Mouse (Mus musculus) limb, embryonic 12.5 days (tissue): ENCODE measurements around the gene Arl5a. TPM values are rescaled to one million over a fixed set of nuclear protein-coding genes. Genes with fewer than 3 reads are reported as not detected.

ENCODE experiments used
- ATAC-seq: fragments of 200-750 bp; cut with Nextera tagmentation; 2 replicates; pipeline ENCODE4 v1.8.0; 2017; ENCODE audit warnings: low read depth, moderate TSS enrichment; ENCODE audit not compliant: insufficient number of reproducible peaks, insufficient read depth, low FRiP score, low TSS enrichment
- H3K27ac ChIP-seq: fragments of 300-500 bp; sonication (generic); 2 replicates; pipeline ENCODE4 v1.5.1; 2016; ENCODE audit warnings: mild to moderate bottlenecking, moderate library complexity
- H3K27me3 ChIP-seq: fragments of 300-500 bp; sonication (generic); 2 replicates; pipeline ENCODE4 v1.6.1; 2016; ENCODE audit warnings: mild to moderate bottlenecking, moderate library complexity
- H3K36me3 ChIP-seq: fragments of 300-500 bp; sonication (generic); 2 replicates; pipeline ENCODE4 v1.6.1; 2016; ENCODE audit warnings: mild to moderate bottlenecking, moderate library complexity
- H3K4me1 ChIP-seq: fragments of 300-500 bp; sonication (generic); replicated peaks from 2 replicates; pipeline ENCODE4 v1.6.1; 2016
- H3K4me2 ChIP-seq: fragments of 300-500 bp; sonication (generic); 2 replicates; pipeline ENCODE4 v1.6.1; 2016; ENCODE audit warnings: mild to moderate bottlenecking, moderate library complexity
- H3K4me3 ChIP-seq: fragments of 300-500 bp; sonication (generic); replicated peaks from 2 replicates; pipeline ENCODE4 v1.5.1; 2016; ENCODE audit warnings: mild to moderate bottlenecking
- H3K9ac ChIP-seq: fragments of 300-500 bp; sonication (generic); replicated peaks from 2 replicates; pipeline ENCODE4 v1.6.1; 2016; ENCODE audit warnings: mild to moderate bottlenecking, moderate library complexity
- H3K9me3 ChIP-seq: fragments of 300-500 bp; sonication (generic); 2 replicates; pipeline ENCODE4 v1.6.1; 2016; ENCODE audit warnings: mild to moderate bottlenecking, moderate library complexity
- WGBS: fragments of 180-500 bp; shearing (Covaris S2); methylation state at CpG from one replicate; pipeline ENCODE4 v1.1.7; 2016; 5-methylcytosine and 5-hydroxymethylcytosine counted together
- polyA plus RNA-seq: library from polyadenylated mRNA; unstranded; fragments of >200 nt; fragmentation: Nextera tagmentation; extraction: Ambion mirVana; gene quantifications from 2 replicates; pipeline ENCODE4 v1.2.1, GENCODE M21; 2016

The Arl5a gene
- polyA plus RNA-seq, 1 experiment from 2014 or later, result 62.9 TPM

- Histone ChIP-seq H3K4me2 (no peak overlapping the region), H3K27ac (no peak overlapping the region), H3K4me1 (no peaks in the 10 kb centered on the region), H3K9me3 (no peaks in the 10 kb centered on the region), H3K36me3 (no peaks in the 10 kb centered on the region), H3K9ac (no peak overlapping the region), H3K27me3 (no peaks in the 10 kb centered on the region), H3K4me3 (no peak overlapping the region)
- ATAC-seq, result no peak
- WGBS, result 89% methylated on average over 4 of the region's 4 CpGs
Observed at GRCm38 (mm10) chr2:52440420-52441015, 15.8 kb upstream of the Arl5a start.

DNA sequence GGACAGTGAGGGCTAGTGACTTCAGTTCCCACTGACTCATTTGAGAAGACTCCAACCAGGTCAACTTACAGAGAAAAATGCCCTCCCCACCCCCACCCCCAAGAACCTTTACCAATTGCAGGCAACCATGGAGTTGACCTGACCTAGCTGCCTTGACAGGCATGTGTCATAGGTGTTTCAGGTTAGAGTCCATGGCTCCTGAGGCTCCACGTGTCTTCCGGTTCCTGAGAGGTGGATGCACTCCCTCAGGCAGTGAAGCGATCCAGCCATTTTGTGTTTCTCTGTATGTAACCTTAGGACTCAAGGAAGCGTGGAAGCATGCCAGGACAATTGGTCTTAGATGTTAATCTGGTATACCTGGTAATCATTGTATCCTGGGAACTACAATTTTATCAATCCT lies 13.7 kb upstream of the Arl5a start:
- Histone ChIP-seq H3K4me1 (no peaks in the 10 kb centered on the region), H3K9ac (no peak overlapping the region), H3K36me3 (no peaks in the 10 kb centered on the region), H3K27me3 (no peaks in the 10 kb centered on the region), H3K9me3 (no peaks in the 10 kb centered on the region), H3K4me2 (no peak overlapping the region), H3K27ac (no peak overlapping the region), H3K4me3 (no peak overlapping the region)
- WGBS, result 93% methylated on average over 4 of the region's 4 CpGs
- ATAC-seq, result no peak

- H3K9me3 ChIP-seq, result no peaks in the 10 kb centered on the region
- WGBS, result 71% methylated on average over 6 of the region's 6 CpGs
- H3K4me2 ChIP-seq, result no peak overlapping the region
- H3K36me3 ChIP-seq, result no peaks in the 10 kb centered on the region
- no peaks in the 10 kb centered on the region for H3K27me3 ChIP-seq
- H3K4me1 ChIP-seq, result no peaks in the 10 kb centered on the region
- no peak overlapping the region for H3K27ac ChIP-seq
- ATAC-seq, result no peak
- no peak overlapping the region for H3K4me3 ChIP-seq
- H3K9ac ChIP-seq, result no peak overlapping the region
Observed at GRCm38 (mm10) chr2:52438013-52438412, 13.3 kb upstream of the Arl5a start.

GRCm38 (mm10) chr2:52435919-52436632 lies 11.4 kb upstream of the Arl5a start:
- Histone ChIP-seq H3K4me2 (no peak overlapping the region), H3K4me1 (no peaks in the 10 kb centered on the region), H3K27me3 (no peaks in the 10 kb centered on the region), H3K9ac (no peak overlapping the region), H3K36me3 (no peaks in the 10 kb centered on the region), H3K4me3 (no peak overlapping the region), H3K9me3 (no peaks in the 10 kb centered on the region), H3K27ac (no peak overlapping the region)
- 78% methylated on average over 14 of the region's 14 CpGs for WGBS
- ATAC-seq, result no peak

DNA sequence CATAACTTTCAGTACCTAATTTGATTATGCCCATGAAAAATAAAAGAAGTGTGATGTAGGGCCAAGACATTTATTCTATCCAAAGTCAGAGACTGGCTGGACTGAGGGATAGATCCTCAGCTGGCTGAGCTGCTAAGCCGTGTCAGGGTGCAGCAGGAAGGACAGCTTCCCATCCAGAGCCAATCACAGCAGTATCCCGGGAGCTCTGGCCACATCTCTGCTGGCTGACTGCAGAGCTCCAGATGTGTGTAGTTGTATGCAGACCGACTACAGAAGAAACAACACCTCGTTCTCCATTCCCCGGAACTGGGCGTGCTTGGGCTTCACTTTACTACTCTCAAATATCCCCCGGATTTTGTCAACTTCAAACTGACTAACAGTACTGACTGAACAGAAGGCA lies 8.7 kb upstream of the Arl5a start:
- ATAC-seq, result no peak
- 21% methylated on average over 7 of the region's 7 CpGs for WGBS
- H3K4me1 ChIP-seq, result no peaks in the 10 kb centered on the region
- H3K36me3 ChIP-seq, result no peaks in the 10 kb centered on the region
- no peaks in the 10 kb centered on the region for H3K27me3 ChIP-seq
- no peak overlapping the region for H3K27ac ChIP-seq
- no peak overlapping the region for H3K4me3 ChIP-seq
- no peaks in the 10 kb centered on the region for H3K9me3 ChIP-seq
- 0 out of 2 replicates have a peak overlapping the region, but pooled peaks have one; percentile 0 for H3K4me2 ChIP-seq
- no peak overlapping the region for H3K9ac ChIP-seq

GRCm38 (mm10) chr2:52427383-52427782 lies 2.7 kb upstream of the Arl5a start:
- Histone ChIP-seq H3K9ac (no peak overlapping the region), H3K36me3 (no peaks in the 10 kb centered on the region), H3K27ac (no peak overlapping the region), H3K4me1 (peaks cover 10% of the 10 kb centered on the region; the same call in 1 of the 2 replicates), H3K27me3 (no peaks in the 10 kb centered on the region), H3K4me2 (no peak overlapping the region), H3K4me3 (no peak overlapping the region), H3K9me3 (no peaks in the 10 kb centered on the region)
- 87% methylated on average over 3 of the region's 3 CpGs for WGBS
- ATAC-seq, result no peak

GRCm38 (mm10) chr2:52426041-52426440 lies 1.3 kb upstream of the Arl5a start:
- H3K36me3 ChIP-seq, result no peaks in the 10 kb centered on the region

DNA sequence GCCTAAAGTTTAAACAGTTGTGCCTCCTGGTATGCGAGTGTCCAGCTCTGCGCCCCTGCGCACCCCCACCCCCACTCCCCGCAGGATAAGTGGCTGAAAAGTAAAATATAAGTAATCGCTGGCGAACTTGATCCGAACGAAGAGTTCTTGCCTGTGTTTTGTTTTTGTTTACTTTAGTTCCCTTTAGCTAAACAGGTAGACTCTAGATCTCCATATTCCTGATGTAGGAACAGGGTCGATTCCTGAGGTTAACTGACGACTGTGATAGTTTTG lies 758 bp upstream of the Arl5a start:
- H3K4me2 ChIP-seq, result peak overlapping the region; percentile 68
- peak overlapping the region; percentile 96 for H3K9ac ChIP-seq
- H3K36me3 ChIP-seq, result no peaks in the 10 kb centered on the region
- peaks cover 23% of the 10 kb centered on the region for H3K4me1 ChIP-seq
- H3K4me3 ChIP-seq, result peak overlapping the region; percentile 94
- ATAC-seq, result no peak
- 28% methylated on average over 10 of the region's 10 CpGs for WGBS
- peak overlapping the region; percentile 93; the same call in 1 of the 2 replicates for H3K27ac ChIP-seq
- H3K27me3 ChIP-seq, result no peaks in the 10 kb centered on the region
- no peaks in the 10 kb centered on the region for H3K9me3 ChIP-seq

More at GRCm38 (mm10) chr2:52426041-52426440, 1.3 kb upstream of the Arl5a start:
- no peak overlapping the region for H3K27ac ChIP-seq
- peak overlapping the region; percentile 94; the same call in 1 of the 2 replicates for H3K4me3 ChIP-seq
- 78% methylated on average over 3 of the region's 3 CpGs for WGBS
- no peak for ATAC-seq
- H3K27me3 ChIP-seq, result no peaks in the 10 kb centered on the region
- peak overlapping the region; percentile 68 for H3K4me2 ChIP-seq
- H3K9me3 ChIP-seq, result no peaks in the 10 kb centered on the region
- no peak overlapping the region for H3K9ac ChIP-seq
- peaks cover 22% of the 10 kb centered on the region for H3K4me1 ChIP-seq

GRCm38 (mm10) chr2:52424248-52424728 lies 413 bp downstream of the Arl5a start:
- WGBS, result under 1% methylated on average over 42 of the region's 42 CpGs
- peak overlapping the region; percentile 94 for H3K4me3 ChIP-seq
- peak overlapping the region; percentile 93 for H3K27ac ChIP-seq
- H3K9me3 ChIP-seq, result no peaks in the 10 kb centered on the region
- peak overlapping the region; percentile 96 for H3K9ac ChIP-seq
- no peaks in the 10 kb centered on the region for H3K36me3 ChIP-seq
- ATAC-seq, result peak; percentile 83
- no peaks in the 10 kb centered on the region for H3K27me3 ChIP-seq
- peak overlapping the region; percentile 68 for H3K4me2 ChIP-seq
- H3K4me1 ChIP-seq, result peaks cover 23% of the 10 kb centered on the region

DNA sequence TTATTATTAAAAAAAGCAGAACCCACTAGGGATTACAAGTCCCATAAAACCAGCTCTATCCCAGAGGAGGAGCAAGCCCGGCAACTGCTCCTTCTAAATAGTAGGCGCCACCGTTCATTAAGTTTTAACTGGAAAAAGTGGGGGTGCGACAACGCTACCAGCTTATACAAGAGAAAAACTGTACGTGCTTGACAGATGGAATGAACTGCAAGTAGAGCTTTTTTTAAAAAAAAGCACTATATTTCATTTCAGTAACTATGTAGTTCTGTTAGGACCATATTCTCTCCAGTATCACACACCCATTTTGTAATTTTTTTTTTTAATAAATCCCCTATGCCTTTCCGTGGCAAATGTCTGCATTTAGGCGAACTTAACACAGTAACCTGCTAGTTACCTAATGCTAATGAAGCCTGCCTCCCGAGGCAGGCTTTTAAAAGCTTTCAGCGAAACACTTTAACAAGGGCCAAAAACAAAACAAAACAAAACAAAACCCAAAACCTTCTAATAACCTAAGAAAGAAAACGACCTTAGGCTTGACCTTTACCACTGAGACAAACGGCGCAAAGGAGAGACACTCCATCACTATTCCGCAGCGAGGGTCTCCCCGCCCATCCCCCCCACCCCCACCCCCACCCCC lies 972 bp downstream of the Arl5a start:
- Histone ChIP-seq H3K27ac (peak overlapping the region; percentile 93), H3K9me3 (no peaks in the 10 kb centered on the region), H3K36me3 (no peaks in the 10 kb centered on the region), H3K4me1 (peaks cover 23% of the 10 kb centered on the region), H3K9ac (peak overlapping the region; percentile 96), H3K4me2 (peak overlapping the region; percentile 68), H3K4me3 (peak overlapping the region; percentile 94), H3K27me3 (no peaks in the 10 kb centered on the region)
- ATAC-seq, result no peak
- WGBS, result 1% methylated on average over 16 of the region's 16 CpGs

DNA sequence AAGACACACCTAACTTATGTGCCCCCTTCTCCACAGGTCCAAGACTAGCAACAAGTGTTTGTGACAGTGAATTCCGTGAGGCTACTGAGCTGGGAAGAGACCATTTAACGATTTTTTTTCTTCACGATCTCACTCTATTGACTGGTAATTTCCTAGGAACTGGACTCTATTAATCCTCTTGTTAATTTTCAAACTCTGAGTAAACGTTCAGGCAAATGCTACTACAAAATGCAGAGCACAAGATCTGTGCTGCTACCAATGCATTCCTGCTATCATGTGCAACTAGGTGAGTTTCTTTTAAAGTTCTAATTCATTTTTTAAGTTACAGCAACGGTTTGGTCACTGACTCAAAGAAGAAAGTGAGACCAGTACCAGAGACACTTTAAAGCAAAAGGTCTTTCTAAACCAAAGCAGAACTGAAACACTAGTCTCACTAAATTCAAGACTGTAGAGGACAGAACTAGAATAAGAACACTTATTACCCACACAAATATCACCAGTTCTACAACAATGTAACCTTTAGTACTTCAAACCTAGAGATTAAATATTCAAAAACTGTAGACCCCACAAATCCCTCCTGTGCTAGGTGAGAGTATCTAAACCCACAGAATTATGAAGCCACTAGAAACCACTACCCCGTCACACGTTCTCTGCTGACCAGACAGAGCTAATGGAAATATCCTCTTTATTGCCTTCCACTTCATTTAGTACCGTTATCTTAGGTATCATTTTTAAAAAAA lies 1.7 kb downstream of the Arl5a start:
- H3K9ac ChIP-seq, result no peak overlapping the region
- H3K9me3 ChIP-seq, result no peaks in the 10 kb centered on the region
- H3K27ac ChIP-seq, result no peak overlapping the region
- peak overlapping the region; percentile 68 for H3K4me2 ChIP-seq
- no peaks in the 10 kb centered on the region; the same call in 1 of the 2 replicates for H3K36me3 ChIP-seq
- WGBS, result 47% methylated on average over 8 of the region's 8 CpGs
- H3K4me3 ChIP-seq, result peak overlapping the region; percentile 94
- ATAC-seq, result no peak
- peaks cover 23% of the 10 kb centered on the region for H3K4me1 ChIP-seq
- no peaks in the 10 kb centered on the region for H3K27me3 ChIP-seq
